Mouse (Mus musculus) midbrain, embryonic 14.5 days (tissue): Measurements from ENCODE around the gene Hoxc10. TPM values are rescaled to one million over a fixed set of nuclear protein-coding genes. Genes with fewer than 3 reads are reported as not detected.

ENCODE experiments used
- ATAC-seq: fragments of 200-750 bp; cut with Nextera tagmentation; 2 replicates; pipeline ENCODE4 v1.8.0; 2017; ENCODE audit warnings: moderate number of reproducible peaks, moderate library complexity; ENCODE audit not compliant: low FRiP score, low TSS enrichment
- DNase-seq: peaks from one replicate; pipeline ENCODE4 v3.0.0-alpha.2; 2015
- H3K27ac ChIP-seq: fragments of 300-500 bp; sonication (generic); replicated peaks from 2 replicates; pipeline ENCODE4 v1.5.1; 2014; ENCODE audit warnings: mild to moderate bottlenecking, low read depth, low read length, moderate library complexity
- H3K27me3 ChIP-seq: fragments of 300-500 bp; sonication (generic); 2 replicates; pipeline ENCODE4 v1.6.1; 2014; ENCODE audit warnings: low read length, control low read depth, mixed read lengths; ENCODE audit not compliant: control insufficient read depth, insufficient read depth
- H3K36me3 ChIP-seq: fragments of 300-500 bp; sonication (generic); 2 replicates; pipeline ENCODE4 v1.6.1; 2014; ENCODE audit warnings: low read length, control low read depth; ENCODE audit not compliant: control insufficient read depth, insufficient read depth
- H3K4me1 ChIP-seq: fragments of 300-500 bp; sonication (generic); 2 replicates; pipeline ENCODE4 v1.6.1; 2014; ENCODE audit warnings: mild to moderate bottlenecking, antibody characterized with exemption, low read length, control low read depth; ENCODE audit not compliant: control insufficient read depth, insufficient read depth
- H3K4me2 ChIP-seq: fragments of 300-500 bp; sonication (generic); 2 replicates; pipeline ENCODE4 v1.6.1; 2014; ENCODE audit warnings: mild to moderate bottlenecking, low read length, moderate library complexity
- H3K4me3 ChIP-seq: fragments of 300-500 bp; sonication (generic); replicated peaks from 2 replicates; pipeline ENCODE4 v1.5.1; 2014; ENCODE audit warnings: low read depth, low read length
- H3K9ac ChIP-seq: fragments of 300-500 bp; sonication (generic); replicated peaks from 2 replicates; pipeline ENCODE4 v1.6.1; 2014; ENCODE audit warnings: mild to moderate bottlenecking, low read length, moderate library complexity
- H3K9me3 ChIP-seq: fragments of 300-500 bp; sonication (generic); 2 replicates; pipeline ENCODE4 v1.6.1; 2016; ENCODE audit warnings: low read length, control low read depth, mixed read lengths; ENCODE audit not compliant: control insufficient read depth
- WGBS: fragments of 180-500 bp; shearing (Covaris S2); extraction: QIAGEN DNeasy Blood & Tissue Kit; methylation state at CpG from one replicate; pipeline ENCODE4 v1.1.7; 2014; 5-methylcytosine and 5-hydroxymethylcytosine counted together
- polyA plus RNA-seq: library from polyadenylated mRNA; unstranded; fragments of >200 nt; fragmentation: Nextera tagmentation; extraction: Ambion mirVana; gene quantifications from 2 replicates; pipeline ENCODE4 v1.2.1, GENCODE M21; 2014

Hoxc10 gene
- polyA plus RNA-seq = not detected in 2 replicates

GRCm38 (mm10) chr15:102966776-102967311, at the start of gene Hoxc10:
Hoxc10 (plus strand) TSS chr15:102966796.
- no peak within 1 kb of the TSS for H3K4me3 ChIP-seq
- no peak within 1 kb of the TSS for H3K27ac ChIP-seq
- no peaks in the 10 kb centered on the region for H3K36me3 ChIP-seq
- H3K4me2 ChIP-seq = no peak within 1 kb of the TSS
- DNase-seq (no peak), ATAC-seq (no peak)
- no peak within 1 kb of the TSS for H3K9ac ChIP-seq
- WGBS = 5% methylated on average over 27 of the region's 27 CpGs
- peaks cover 97% of the 10 kb centered on the region for H3K27me3 ChIP-seq
- H3K4me1 ChIP-seq = no peaks in the 10 kb centered on the region
- H3K9me3 ChIP-seq = no peaks in the 10 kb centered on the region

GRCm38 (mm10) chr15:102917972-102918572, 48.5 kb upstream of the Hoxc10 start:
- ATAC-seq = no peak
- no peaks in the 10 kb centered on the region for H3K4me1 ChIP-seq
- 1% methylated on average over 20 of the region's 20 CpGs for WGBS
- no peaks in the 10 kb centered on the region for H3K9me3 ChIP-seq
- no peak overlapping the region for H3K4me2 ChIP-seq
- H3K36me3 ChIP-seq = no peaks in the 10 kb centered on the region
- peaks cover 97% of the 10 kb centered on the region for H3K27me3 ChIP-seq
- no peak overlapping the region for H3K4me3 ChIP-seq
- H3K27ac ChIP-seq = no peak overlapping the region
- no peak for DNase-seq
- no peak overlapping the region for H3K9ac ChIP-seq

- H3K9ac ChIP-seq = no peak overlapping the region
- 1% methylated on average over 7 of the region's 7 CpGs for WGBS
- ATAC-seq (no peak), DNase-seq (no peak)
- H3K36me3 ChIP-seq = no peaks in the 10 kb centered on the region
- no peaks in the 10 kb centered on the region for H3K4me1 ChIP-seq
- H3K27me3 ChIP-seq = peaks cover 97% of the 10 kb centered on the region
- H3K4me3 ChIP-seq = no peak overlapping the region
- H3K27ac ChIP-seq = no peak overlapping the region
- no peak overlapping the region for H3K4me2 ChIP-seq
- no peaks in the 10 kb centered on the region for H3K9me3 ChIP-seq
Measured at GRCm38 (mm10) chr15:102918611-102919265, 47.9 kb upstream of the Hoxc10 start.

GRCm38 (mm10) chr15:102919336-102920180, 47.0 kb upstream of the Hoxc10 start:
- DNase-seq = no peak
- ATAC-seq = no peak
- Histone ChIP-seq H3K27me3 (peaks cover 96% of the 10 kb centered on the region), H3K4me2 (no peak overlapping the region), H3K36me3 (no peaks in the 10 kb centered on the region), H3K4me3 (no peak overlapping the region), H3K9ac (no peak overlapping the region), H3K9me3 (no peaks in the 10 kb centered on the region), H3K27ac (no peak overlapping the region), H3K4me1 (no peaks in the 10 kb centered on the region)
- 3% methylated on average over 12 of the region's 12 CpGs for WGBS

- H3K4me3 ChIP-seq = no peak overlapping the region
Measured at GRCm38 (mm10) chr15:102920619-102921018, 46.0 kb upstream of the Hoxc10 start.

GRCm38 (mm10) chr15:102921053-102922011, 45.3 kb upstream of the Hoxc10 start, which contains the start of gene Hoxc13:
Hoxc13 (plus strand) TSS chr15:102921103.
- DNase-seq (no peak), ATAC-seq (peak; percentile 58)
- H3K4me1 ChIP-seq = no peaks in the 10 kb centered on the region
- peaks cover 98% of the 10 kb centered on the region for H3K27me3 ChIP-seq
- H3K9ac ChIP-seq = no peak within 1 kb of the TSS
- H3K4me2 ChIP-seq = peak within 1 kb of the TSS; percentile 37
- under 1% methylated on average over 67 of the region's 88 CpGs for WGBS
- H3K4me3 ChIP-seq = 0 out of 2 replicates have a peak within 1 kb of the TSS, but pooled peaks have one; percentile 8
- H3K9me3 ChIP-seq = no peaks in the 10 kb centered on the region
- H3K36me3 ChIP-seq = no peaks in the 10 kb centered on the region
- H3K27ac ChIP-seq = no peak within 1 kb of the TSS

More at GRCm38 (mm10) chr15:102920619-102921018, 46.0 kb upstream of the Hoxc10 start:
- Histone ChIP-seq H3K4me1 (no peaks in the 10 kb centered on the region), H3K9me3 (no peaks in the 10 kb centered on the region), H3K4me2 (peak overlapping the region; percentile 37), H3K27ac (no peak overlapping the region), H3K9ac (no peak overlapping the region), H3K36me3 (no peaks in the 10 kb centered on the region), H3K27me3 (peaks cover 98% of the 10 kb centered on the region)
- DNase-seq (peak; percentile 81), ATAC-seq (peak; percentile 84; the same call in 1 of the 2 replicates)
- WGBS = 0% methylated on average over 20 of the region's 20 CpGs

GRCm38 (mm10) chr15:102922012-102922362, 44.6 kb upstream of the Hoxc10 start:
- Histone ChIP-seq H3K27ac (no peak overlapping the region), H3K36me3 (no peaks in the 10 kb centered on the region), H3K9ac (no peak overlapping the region), H3K4me2 (no peak overlapping the region), H3K4me1 (no peaks in the 10 kb centered on the region), H3K27me3 (peaks cover 98% of the 10 kb centered on the region), H3K9me3 (no peaks in the 10 kb centered on the region), H3K4me3 (0 out of 2 replicates have a peak overlapping the region, but pooled peaks have one; percentile 0)
- WGBS = 1% methylated on average over 24 of the region's 24 CpGs
- ATAC-seq (no peak), DNase-seq (no peak)
